Mouse (Mus musculus) macrophage (primary cell): ENCODE data around the gene Notch4. TPM values are rescaled to one million over a fixed set of nuclear protein-coding genes. Genes with fewer than 3 reads are reported as not detected.

Experiments
- H3K27ac ChIP-seq: fragments of 350-480 bp; formaldehyde crosslinking; 2 replicates; pipeline ENCODE4 v1.9.0; 2021
- H3K36me3 ChIP-seq: fragments of 350-480 bp; formaldehyde crosslinking; 2 replicates; pipeline ENCODE4 v1.9.0; 2021; ENCODE audit errors: inconsistent target
- H3K4me3 ChIP-seq: fragments of 350-480 bp; formaldehyde crosslinking; 2 replicates; pipeline ENCODE4 v1.9.0; 2021; ENCODE audit errors: inconsistent target
- H3K79me2 ChIP-seq: fragments of 350-480 bp; formaldehyde crosslinking; 2 replicates; pipeline ENCODE4 v1.9.0; 2021; ENCODE audit errors: inconsistent target
- WGBS: methylation state at CpG from one replicate; pipeline ENCODE4 v1.1.7; 2026; ENCODE audit warnings: inconsistent platforms; ENCODE audit not compliant: missing documents; 5-methylcytosine and 5-hydroxymethylcytosine counted together
- polyA plus RNA-seq: library from polyadenylated mRNA; stranded (reverse); fragments of 250-400 nt; gene quantifications from 3 replicates; pipeline ENCODE4 v1.2.4, GENCODE M21; 2018; ENCODE audit warnings: inconsistent platforms

Gene Notch4
- polyA plus RNA-seq, 1 experiment from 2014 or later, result 0.11 TPM

DNA sequence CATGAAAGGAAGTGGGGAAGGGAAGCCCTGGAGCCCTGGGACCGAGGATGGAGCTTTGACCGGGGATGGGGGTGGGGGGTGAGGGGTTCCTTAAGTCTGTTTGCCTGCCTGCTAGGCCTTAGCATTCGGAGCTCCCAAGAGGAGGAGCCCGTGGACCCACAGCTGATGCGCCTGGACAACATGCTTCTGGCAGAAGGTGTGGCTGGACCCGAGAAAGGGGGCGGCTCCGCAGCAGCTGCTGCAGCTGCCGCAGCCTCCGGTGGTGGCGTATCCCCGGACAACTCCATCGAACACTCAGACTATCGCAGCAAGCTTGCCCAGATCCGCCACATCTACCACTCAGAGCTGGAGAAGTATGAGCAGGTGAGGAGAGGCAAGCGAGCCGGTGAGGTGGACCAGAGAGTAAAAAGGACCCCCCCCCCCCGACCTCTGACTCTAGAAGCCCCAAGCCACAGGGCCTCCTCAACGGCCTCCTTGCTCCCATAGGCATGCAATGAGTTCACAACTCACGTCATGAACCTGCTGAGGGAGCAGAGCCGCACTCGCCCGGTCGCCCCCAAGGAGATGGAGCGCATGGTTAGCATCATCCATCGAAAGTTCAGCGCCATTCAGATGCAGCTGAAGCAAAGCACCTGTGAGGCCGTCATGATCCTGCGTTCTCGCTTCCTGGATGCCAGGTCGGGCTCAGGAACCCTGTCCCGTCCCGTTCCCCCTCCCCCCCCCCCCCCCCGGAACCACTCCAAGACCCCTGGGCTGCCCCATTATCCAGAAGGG lies 29.9 kb downstream of the Notch4 start:
- Histone ChIP-seq H3K4me3 (peak overlapping the region; percentile 53), H3K27ac (peak overlapping the region; percentile 71; the same call in 1 of the 2 replicates)
- WGBS, result 79% methylated on average over 33 of the region's 34 CpGs

DNA sequence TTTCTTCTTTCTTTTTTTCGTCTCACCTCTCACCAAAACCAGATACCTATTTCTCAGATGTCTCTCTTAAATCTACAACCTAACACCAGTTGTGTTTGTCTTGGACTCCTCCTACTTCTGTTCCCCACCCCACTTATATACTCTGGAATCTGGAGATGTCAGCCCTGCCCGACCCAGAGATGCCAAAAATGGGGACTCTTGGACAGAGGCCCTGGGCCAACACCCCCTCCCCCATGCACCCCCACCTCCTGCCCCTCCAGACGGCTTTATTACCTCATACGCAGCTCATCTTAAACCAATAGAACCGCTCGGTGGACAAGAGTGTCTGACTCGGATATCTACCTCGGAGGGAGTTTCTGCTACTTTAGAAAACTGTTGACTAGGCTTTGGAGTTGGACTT lies 32.0 kb downstream of the Notch4 start:
- WGBS, result 89% methylated on average over 8 of the region's 8 CpGs

More for the DNA sequence above, 29.9 kb downstream of the Notch4 start:
- peaks cover 19% of the 10 kb centered on the region; the same call in 1 of the 2 replicates for H3K36me3 ChIP-seq
- H3K79me2 ChIP-seq, result peaks cover 45% of the 10 kb centered on the region

DNA sequence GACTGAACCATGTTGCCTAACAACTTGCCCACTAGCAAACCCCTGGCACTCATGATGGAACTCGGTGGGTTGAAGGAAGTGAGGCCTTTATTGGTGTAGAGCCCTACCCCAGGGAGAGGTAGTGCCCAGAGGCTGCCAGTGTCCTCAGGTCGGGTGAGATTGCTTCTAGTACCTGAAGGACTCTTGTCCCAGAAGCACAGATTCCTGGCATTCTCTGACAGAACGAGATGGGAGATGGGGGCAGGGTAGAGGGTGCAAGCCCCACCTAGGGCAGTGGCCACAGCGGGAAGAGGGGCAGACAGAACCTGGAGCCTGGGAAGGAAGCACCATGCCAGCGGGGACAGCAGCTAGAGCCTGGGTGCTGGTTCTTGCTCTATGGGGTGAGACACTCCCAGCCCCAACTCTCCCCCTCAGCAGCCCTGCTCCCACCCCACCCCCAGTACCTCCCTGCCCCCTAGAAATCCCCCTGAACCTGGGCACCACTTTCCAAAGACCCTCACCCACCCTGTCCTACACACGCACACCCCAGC lies 33.6 kb downstream of the Notch4 start, which contains the start of gene Ager:
Gene Ager (plus strand): TSS at position 297 of the 530 bp plus-strand sequence.
- 51% methylated on average over 5 of the region's 6 CpGs for WGBS
- Histone ChIP-seq H3K4me3 (no peak within 1 kb of the TSS), H3K27ac (no peak within 1 kb of the TSS), H3K36me3 (peaks cover 19% of the 10 kb centered on the region; the same call in 1 of the 2 replicates), H3K79me2 (peaks cover 28% of the 10 kb centered on the region)

More for the DNA sequence above, 32.0 kb downstream of the Notch4 start:
- Histone ChIP-seq H3K27ac (no peak overlapping the region), H3K79me2 (peaks cover 23% of the 10 kb centered on the region; the same call in 1 of the 2 replicates), H3K4me3 (no peak overlapping the region), H3K36me3 (peaks cover 19% of the 10 kb centered on the region; the same call in 1 of the 2 replicates)

DNA sequence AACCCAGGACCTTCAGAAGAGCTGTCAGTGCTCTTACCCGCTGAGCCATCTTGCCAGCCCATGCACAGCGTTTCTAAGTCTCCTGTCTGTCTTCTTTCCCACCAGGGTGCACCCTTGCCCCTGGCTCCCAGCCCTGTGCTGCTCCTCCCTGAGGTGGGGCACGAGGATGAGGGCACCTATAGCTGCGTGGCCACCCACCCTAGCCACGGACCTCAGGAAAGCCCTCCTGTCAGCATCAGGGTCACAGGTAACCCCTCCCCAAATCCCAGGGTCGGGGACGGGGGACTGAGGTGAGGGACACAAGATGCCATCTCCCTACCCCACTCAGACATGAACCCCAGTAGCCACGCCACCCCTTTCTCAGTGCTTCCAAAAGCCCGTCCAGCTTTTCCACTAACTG lies 35.8 kb downstream of the Notch4 start:
- peaks cover 15% of the 10 kb centered on the region for H3K79me2 ChIP-seq
- WGBS, result 85% methylated on average over 9 of the region's 9 CpGs
- H3K27ac ChIP-seq, result no peak overlapping the region
- no peak overlapping the region for H3K4me3 ChIP-seq
- peaks cover 14% of the 10 kb centered on the region; the same call in 1 of the 2 replicates for H3K36me3 ChIP-seq

DNA sequence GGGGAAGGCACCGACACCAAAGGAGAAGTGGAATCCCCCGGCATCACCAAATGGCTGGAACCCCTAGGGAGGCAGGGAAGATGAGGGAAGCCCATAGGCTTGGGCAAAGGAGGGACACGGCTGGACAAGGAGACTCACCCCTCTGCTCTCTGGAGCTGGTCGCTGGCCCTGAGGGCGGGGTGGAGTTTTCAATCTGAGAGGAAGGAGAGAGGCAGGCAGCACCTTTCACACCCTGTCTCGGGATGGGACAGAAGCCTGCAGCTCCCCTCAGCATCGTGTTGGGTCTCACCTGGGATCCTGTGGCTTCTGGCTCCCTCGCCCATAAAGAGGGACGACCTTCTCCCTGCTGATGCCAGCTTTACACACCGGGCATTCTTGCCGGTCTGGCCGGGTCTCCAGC lies 37.7 kb downstream of the Notch4 start:
- Histone ChIP-seq H3K36me3 (no peaks in the 10 kb centered on the region), H3K4me3 (no peak overlapping the region), H3K27ac (no peak overlapping the region), H3K79me2 (peaks cover 27% of the 10 kb centered on the region)
- 91% methylated on average over 12 of the region's 12 CpGs for WGBS

DNA sequence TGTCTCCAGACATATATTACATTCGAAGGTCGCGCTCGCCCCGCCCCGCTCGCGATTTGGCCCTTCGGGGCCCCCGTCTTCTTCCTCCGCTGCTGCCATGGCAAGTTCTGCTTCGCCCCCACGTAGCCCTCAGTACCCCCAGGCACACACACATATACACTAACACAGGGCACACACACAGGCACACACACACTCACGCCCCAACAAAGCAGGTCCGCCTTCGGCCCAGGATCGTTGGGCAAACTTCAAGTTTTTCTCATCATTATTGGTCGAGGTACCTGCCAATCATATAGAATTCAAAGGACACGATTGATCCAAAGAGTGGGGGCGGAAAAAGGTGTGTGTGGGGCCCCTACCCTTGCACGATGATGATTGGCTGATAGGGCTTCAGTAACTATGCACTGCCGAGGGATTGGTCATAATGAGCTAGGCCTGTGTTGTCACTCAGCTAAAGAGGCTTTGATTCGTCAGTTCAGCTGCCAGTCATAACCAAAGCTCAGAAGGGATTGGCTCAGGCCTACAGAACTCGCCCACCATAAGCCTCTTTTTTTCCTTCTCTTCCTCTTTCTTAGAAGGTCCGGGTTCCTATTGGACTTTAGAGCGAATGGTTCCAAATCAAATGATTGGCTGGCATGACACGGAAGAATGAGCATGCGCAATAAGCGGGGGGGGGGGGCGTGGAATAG lies 39.5 kb downstream of the Notch4 start, which contains the start of gene Rnf5:
Gene Rnf5 (minus strand): TSS at position 316 of the 686 bp plus-strand sequence.
- no peaks in the 10 kb centered on the region for H3K36me3 ChIP-seq
- H3K27ac ChIP-seq, result peak within 1 kb of the TSS; percentile 85
- peaks cover 44% of the 10 kb centered on the region for H3K79me2 ChIP-seq
- peak within 1 kb of the TSS; percentile 86 for H3K4me3 ChIP-seq
- WGBS, result 2% methylated on average over 25 of the region's 30 CpGs

DNA sequence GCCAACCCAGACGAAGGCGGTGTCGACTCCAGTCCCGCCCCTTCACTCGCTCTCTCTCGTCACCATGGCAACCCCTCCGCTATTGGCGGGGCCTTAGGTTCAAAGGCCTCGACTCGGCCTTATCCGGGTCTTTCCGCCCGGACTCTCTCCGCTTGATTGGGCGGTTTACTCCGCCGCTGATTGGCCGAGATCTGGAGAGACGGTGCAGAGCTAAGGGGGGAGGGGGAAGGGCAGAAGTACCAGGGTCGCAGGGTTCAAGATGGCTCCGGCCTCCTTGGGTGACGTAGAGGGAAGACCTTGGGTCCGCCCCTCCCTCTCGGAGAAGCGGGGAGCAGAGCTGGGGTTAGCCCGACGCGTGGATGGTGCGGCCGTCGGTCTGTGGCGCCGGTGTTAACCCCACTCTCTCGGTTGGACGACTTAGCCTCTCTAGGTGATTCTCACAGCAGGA lies 40.0 kb downstream of the Notch4 start, which contains the start of gene Agpat1:
Gene Agpat1 (plus strand): TSS at position 202 of the 448 bp plus-strand sequence.
- H3K27ac ChIP-seq, result peak within 1 kb of the TSS; percentile 85
- H3K36me3 ChIP-seq, result no peaks in the 10 kb centered on the region
- H3K79me2 ChIP-seq, result peaks cover 49% of the 10 kb centered on the region
- 1% methylated on average over 31 of the region's 35 CpGs for WGBS
- peak within 1 kb of the TSS; percentile 86 for H3K4me3 ChIP-seq

DNA sequence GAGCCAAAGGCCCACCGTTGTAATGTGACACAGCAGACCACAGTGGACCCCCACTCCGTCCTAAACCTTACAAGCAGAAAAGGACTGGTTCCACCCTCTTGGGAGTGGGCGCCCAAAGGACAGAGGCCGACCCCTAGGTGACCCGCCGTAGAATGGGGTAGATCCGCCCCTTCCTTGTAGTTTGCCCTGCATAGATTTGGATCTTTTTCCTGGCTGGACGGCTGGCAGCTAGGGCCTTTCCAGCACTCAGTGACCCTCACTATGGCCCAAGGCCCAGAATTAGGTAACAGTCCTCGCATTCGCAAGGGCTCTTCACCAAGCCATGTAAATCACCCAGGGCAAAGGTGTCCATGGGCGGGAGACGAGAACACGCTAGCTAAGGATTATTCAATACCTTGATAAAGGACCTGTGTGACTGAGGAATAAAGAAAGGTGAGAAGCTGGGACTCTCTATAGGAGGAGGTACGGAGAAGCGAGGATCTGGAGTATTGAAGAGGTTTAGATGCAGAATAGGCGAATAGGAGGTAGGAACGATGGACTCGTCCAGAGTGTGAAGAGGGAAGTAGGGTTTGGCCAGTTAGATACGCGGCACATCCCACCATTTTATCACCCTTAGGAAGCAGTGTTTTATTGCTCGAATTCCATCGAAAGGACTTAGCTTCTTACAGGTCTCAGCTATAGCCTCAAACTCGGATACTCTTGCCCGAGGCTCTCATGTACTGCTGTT lies 40.6 kb downstream of the Notch4 start:
- Histone ChIP-seq H3K36me3 (no peaks in the 10 kb centered on the region), H3K4me3 (peak overlapping the region; percentile 75), H3K27ac (peak overlapping the region; percentile 85), H3K79me2 (peaks cover 52% of the 10 kb centered on the region)
- 19% methylated on average over 24 of the region's 24 CpGs for whole genome bisulfite sequencing

DNA sequence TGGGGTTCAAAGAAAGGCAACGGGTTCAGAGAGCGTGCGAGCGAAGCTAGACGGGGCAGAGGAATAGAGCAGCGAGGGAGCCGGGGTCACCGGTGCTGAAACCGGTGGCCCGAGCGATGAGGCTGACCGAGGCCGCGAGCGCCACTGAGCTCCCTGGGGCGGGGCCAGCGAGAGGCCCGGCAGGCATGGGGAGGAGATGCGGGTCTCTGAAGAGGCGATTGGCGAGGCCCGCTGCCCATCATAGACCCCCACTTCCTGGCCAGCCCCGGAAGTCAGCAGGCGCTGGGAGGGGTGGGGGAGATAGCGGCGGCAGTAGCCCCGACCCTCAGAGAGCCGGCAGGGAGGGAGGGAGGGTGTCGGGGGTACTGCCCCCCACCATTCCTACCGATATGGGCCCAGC lies 41.5 kb downstream of the Notch4 start:
- H3K4me3 ChIP-seq, result peak overlapping the region; percentile 75
- WGBS, result 2% methylated on average over 24 of the region's 30 CpGs
- H3K79me2 ChIP-seq, result peaks cover 55% of the 10 kb centered on the region
- H3K36me3 ChIP-seq, result peaks cover 4% of the 10 kb centered on the region; the same call in 1 of the 2 replicates
- peak overlapping the region; percentile 85 for H3K27ac ChIP-seq

DNA sequence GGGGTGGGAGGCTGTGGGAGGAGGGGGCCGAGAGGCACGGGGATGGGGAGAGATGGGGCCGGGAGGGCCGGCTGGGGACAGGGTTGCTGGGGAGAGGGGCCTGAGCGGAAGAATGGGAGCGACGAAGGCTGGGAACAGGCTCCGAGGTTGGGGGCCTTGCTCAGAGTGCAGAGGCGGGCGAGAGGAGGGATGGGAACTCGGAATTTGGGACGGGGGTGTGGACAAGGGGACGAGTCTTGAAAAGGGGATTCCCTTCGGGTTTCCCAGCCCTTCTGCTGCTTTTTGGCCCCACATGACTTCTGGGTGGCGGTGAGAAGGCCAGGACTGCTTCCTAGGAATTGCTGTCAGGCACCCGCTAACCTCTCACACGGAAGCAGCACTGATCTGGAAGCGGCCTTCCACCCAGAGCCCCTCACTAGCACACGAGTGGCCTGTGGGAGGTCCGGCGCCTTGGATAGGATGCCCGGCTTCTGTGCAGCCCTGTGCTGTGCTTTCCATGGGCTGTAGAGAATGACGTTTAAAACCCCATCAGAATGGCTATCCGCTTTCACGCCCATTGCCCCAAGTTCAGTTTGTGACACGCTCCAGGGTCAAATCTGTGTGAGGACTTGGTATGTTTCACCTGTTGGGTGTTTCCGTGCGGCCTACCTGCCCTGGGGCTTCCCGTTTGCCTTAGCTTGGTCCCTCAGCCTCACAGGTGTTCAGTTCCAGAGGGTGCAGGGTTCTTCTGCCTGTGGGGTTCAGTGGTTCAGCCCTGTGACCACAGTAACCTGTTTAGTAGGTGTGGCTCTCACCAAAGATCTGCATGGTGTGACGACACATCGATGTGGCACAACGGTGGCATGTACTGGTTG lies 42.3 kb downstream of the Notch4 start:
- WGBS, result 18% methylated on average over 31 of the region's 32 CpGs
- H3K36me3 ChIP-seq, result peaks cover 11% of the 10 kb centered on the region; the same call in 1 of the 2 replicates
- H3K4me3 ChIP-seq, result peak overlapping the region; percentile 75
- peaks cover 55% of the 10 kb centered on the region for H3K79me2 ChIP-seq
- peak overlapping the region; percentile 46; the same call in 1 of the 2 replicates for H3K27ac ChIP-seq

DNA sequence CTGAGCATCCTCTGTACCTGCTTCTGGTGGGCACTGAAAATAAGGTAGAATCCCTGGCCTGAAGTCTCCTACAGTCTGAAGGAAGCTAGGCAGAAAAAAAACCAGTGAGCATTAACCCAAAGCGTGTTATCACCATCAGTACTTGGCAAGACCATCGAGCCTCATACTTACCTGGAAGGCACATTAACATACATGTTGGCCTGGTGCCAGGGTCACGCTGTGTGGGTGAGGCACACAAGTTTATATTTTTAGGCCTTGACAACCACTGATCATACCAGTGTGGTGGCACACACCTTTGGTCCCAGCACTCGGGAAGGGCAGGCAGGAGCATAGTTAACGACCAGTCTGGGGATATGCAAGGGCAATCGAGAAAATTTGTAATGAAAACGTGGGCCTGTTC lies 43.9 kb downstream of the Notch4 start:
- H3K27ac ChIP-seq, result no peak overlapping the region

DNA sequence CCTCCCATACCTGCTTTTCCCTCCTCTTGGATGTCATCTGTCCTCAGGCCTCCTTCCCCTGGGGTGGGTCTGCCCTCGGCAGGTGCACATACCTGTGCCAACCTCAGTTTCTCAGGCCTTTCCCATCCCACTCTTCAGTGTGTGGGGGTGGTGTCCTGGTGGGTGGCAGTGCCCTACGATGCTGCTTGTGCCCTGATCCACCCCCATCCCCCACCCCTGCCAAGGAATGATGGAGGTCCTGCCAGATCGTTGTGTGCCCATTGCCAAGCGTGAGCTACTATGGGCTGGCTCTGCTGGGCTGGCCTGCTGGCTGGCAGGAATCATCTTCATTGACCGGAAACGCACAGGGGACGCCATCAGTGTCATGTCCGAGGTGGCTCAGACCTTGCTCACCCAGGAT lies 47.0 kb downstream of the Notch4 start:
- no peak overlapping the region for H3K27ac ChIP-seq
- no peak overlapping the region for H3K4me3 ChIP-seq
- peaks cover 36% of the 10 kb centered on the region for H3K79me2 ChIP-seq
- H3K36me3 ChIP-seq, result peaks cover 43% of the 10 kb centered on the region; the same call in 1 of the 2 replicates
- 92% methylated on average over 8 of the region's 8 CpGs for WGBS

More for the DNA sequence above, 43.9 kb downstream of the Notch4 start:
- WGBS, result 78% methylated on average over 7 of the region's 7 CpGs
- Histone ChIP-seq H3K36me3 (peaks cover 26% of the 10 kb centered on the region; the same call in 1 of the 2 replicates), H3K4me3 (no peak overlapping the region), H3K79me2 (peaks cover 41% of the 10 kb centered on the region)

DNA sequence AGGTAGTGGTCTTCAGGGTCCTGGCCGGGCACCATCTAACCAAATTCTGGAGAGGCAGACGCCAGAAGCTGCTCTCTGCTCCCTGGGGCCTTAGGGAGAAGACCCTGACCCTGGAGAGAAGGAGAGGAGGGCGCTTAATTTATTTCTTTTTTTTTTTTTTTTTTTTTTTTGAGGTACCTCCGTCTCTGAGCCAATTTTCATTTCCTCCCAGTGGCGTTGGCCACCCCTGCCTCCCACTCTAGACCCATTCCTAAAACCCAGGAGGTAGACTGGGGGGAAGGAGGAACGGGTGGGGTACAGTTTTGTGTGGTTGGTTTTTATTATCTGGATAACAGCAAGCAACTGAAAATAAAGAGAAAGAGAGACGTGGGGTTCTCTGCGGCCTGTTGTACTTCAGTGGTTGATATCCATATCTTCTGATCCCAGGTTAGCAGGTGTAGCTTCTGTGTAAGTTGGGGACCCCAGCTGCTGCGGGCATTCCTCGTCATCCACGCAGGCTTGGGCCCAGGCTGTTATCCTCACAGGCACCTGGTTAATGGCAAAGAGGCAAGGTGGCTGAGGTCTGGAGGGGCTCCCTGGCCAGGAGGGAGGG lies 49.1 kb downstream of the Notch4 start:
- Histone ChIP-seq H3K36me3 (peaks cover 53% of the 10 kb centered on the region), H3K27ac (no peak overlapping the region)

More for the DNA sequence above, 49.1 kb downstream of the Notch4 start:
- Histone ChIP-seq H3K79me2 (peaks cover 15% of the 10 kb centered on the region), H3K4me3 (no peak overlapping the region)
- WGBS, result 78% methylated on average over 11 of the region's 11 CpGs
